Mouse (Mus musculus) small intestine, adult 2 months (tissue): ENCODE data around the gene Abhd11. TPM values are rescaled to one million over a fixed set of nuclear protein-coding genes. Genes with fewer than 3 reads are reported as not detected.

Source experiments
- H3K27ac ChIP-seq: fragments of 200-500 bp; 2 replicates; pipeline ENCODE4 v1.5.1; 2012; ENCODE audit warnings: low read depth, low read length, control low read depth, inconsistent platforms; ENCODE audit not compliant: insufficient read depth
- H3K27me3 ChIP-seq: fragments of 200-500 bp; 2 replicates; pipeline ENCODE4 v1.6.1; 2012; ENCODE audit warnings: mild to moderate bottlenecking, moderate library complexity, low read length, inconsistent platforms; ENCODE audit not compliant: control insufficient read depth, insufficient read depth
- H3K36me3 ChIP-seq: fragments of 200-500 bp; 2 replicates; pipeline ENCODE4 v1.6.1; 2012; ENCODE audit warnings: mild to moderate bottlenecking, low read length, control low read depth, inconsistent platforms; ENCODE audit not compliant: control insufficient read depth, insufficient read depth
- H3K4me1 ChIP-seq: fragments of 200-500 bp; 2 replicates; pipeline ENCODE4 v1.6.1; 2012; ENCODE audit warnings: low read length, inconsistent platforms, mixed read lengths; ENCODE audit not compliant: control insufficient read depth, insufficient read depth, insufficient read length
- H3K4me3 ChIP-seq: fragments of 200-500 bp; 2 replicates; pipeline ENCODE4 v1.5.1; 2012; ENCODE audit warnings: low read depth, mild to moderate bottlenecking, control low read depth, inconsistent platforms, low read length, moderate library complexity
- CTCF ChIP-seq: fragments of 200-500 bp; IDR thresholded peaks from 2 replicates; pipeline ENCODE4 v1.5.1; 2012; ENCODE audit warnings: low read depth, mild to moderate bottlenecking, control low read depth, inconsistent platforms, low read length, moderate library complexity, mixed read lengths; ENCODE audit not compliant: insufficient replicate concordance, insufficient read length; ENCODE audit errors: extremely low read depth
- POLR2A ChIP-seq: fragments of 200-500 bp; IDR thresholded peaks from 2 replicates; pipeline ENCODE4 v1.6.1; 2012; ENCODE audit warnings: low read depth, mild to moderate bottlenecking, control low read depth, inconsistent platforms, low read length, moderate library complexity
- WGBS: fragments of 180-500 bp; shearing (Covaris S2); methylation state at CpG from one replicate; pipeline ENCODE4 v1.1.7; 2018; 5-methylcytosine and 5-hydroxymethylcytosine counted together
- polyA plus RNA-seq: library from polyadenylated mRNA; depleted of rRNA; stranded (reverse); fragments of >200 nt; gene quantifications from 2 replicates; pipeline ENCODE4 v1.2.3, GENCODE M21; 2012

Gene Abhd11
- polyA plus RNA-seq, 1 experiment = 90.7 TPM

DNA sequence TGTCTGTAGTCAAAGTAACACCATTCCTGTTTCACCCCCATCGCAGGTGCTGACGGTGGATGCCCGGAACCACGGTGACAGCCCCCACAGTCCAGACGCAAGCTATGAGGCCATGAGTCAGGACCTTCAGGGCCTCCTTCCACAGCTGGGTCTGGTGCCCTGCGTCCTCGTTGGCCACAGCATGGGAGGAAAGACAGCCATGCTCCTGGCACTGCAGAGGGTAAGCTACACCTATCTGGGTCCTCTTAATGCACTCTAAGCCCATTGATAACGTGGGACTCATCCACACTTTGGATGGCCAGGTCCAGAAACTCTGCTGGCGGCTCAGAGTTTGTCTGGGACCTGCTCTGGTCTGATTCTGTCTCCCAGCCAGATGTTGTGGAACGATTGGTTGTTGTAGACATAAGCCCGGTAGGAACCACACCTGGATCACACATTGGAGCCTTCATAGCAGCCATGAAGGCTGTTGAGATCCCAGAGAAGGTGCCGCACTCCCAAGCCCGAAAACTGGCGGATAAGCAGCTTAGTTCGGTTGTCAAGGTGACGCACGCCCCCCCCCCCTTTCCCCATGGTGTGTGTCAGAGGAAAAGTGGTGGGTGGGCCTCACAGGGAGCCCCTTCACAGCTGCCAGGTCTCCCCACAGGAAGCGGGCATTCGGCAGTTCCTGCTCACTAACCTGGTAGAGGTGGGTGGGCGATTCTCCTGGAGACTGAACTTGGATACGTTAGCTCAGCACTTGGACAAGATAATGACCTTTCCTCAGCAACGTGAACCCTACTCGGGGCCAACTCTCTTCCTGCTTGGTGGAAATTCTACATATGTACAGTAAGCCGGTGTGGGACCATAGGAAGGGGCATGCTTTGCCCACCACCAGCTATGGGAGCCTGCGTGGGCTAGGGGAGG, 2.1 kb downstream of the Abhd11 start:
- peak overlapping the region; percentile 100 for H3K27ac ChIP-seq
- TF ChIP-seq POLR2A (no peak), CTCF (no peak)
- peak overlapping the region; percentile 69 for H3K4me3 ChIP-seq
- H3K4me1 ChIP-seq = peaks cover 20% of the 10 kb centered on the region
- WGBS = 61% methylated on average over 25 of the region's 25 CpGs
- no peaks in the 10 kb centered on the region for H3K27me3 ChIP-seq
- H3K36me3 ChIP-seq = peaks cover 7% of the 10 kb centered on the region

DNA sequence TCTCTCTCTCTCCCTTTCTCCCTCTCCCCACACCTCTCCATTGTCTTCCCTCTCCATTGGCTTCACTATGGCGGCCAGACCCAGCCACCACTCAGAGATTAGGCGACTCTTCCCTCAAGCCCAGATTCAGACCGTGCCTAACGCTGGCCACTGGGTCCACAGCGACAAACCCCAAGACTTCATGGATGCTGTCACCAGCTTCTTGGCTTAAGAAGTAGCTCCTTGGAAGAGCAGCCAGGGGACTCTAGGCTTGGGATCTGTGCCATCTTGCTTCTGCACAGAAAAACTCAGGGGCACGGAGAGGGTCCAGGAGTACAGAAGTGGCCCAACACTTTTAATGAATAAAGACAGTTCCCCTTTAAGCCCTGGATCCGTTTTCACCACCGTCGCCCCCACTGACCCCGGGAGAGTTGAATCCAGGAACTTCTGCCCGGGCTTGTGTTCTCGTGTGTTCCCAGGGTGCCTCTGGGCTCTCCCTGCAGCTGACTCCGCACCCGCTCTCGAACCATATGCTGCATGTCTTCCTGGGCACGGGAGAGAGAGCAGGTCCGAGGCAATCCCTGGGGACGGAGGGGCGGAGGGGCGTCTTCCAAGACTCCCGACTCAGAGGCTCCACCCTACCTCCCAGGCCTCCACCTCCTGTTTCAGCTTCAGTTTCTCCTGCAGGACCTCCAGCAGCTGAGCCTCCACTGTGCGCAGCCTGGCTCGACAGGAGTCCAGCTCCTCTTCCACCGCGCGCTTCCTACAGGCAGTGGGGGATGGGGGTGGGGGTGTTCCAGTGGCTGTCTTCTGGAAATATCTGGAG, 3.1 kb downstream of the Abhd11 start:
- Histone ChIP-seq H3K27me3 (no peaks in the 10 kb centered on the region), H3K4me3 (peak overlapping the region; percentile 69), H3K27ac (peak overlapping the region; percentile 100), H3K4me1 (peaks cover 20% of the 10 kb centered on the region), H3K36me3 (peaks cover 7% of the 10 kb centered on the region)
- WGBS = 36% methylated on average over 26 of the region's 26 CpGs
- no peak for TF ChIP-seq CTCF
- TF ChIP-seq POLR2A = peak; percentile 19; the same call in 1 of the 2 replicates

- TF ChIP-seq POLR2A (peak; percentile 23; the same call in 1 of the 2 replicates), CTCF (peak; percentile 69)
- peak overlapping the region; percentile 69 for H3K4me3 ChIP-seq
- peaks cover 16% of the 10 kb centered on the region for H3K4me1 ChIP-seq
- H3K27ac ChIP-seq = peak overlapping the region; percentile 100
- WGBS = 9% methylated on average over 16 of the region's 16 CpGs
- H3K36me3 ChIP-seq = peaks cover 7% of the 10 kb centered on the region
- no peaks in the 10 kb centered on the region for H3K27me3 ChIP-seq
Measured at GRCm38 (mm10) chr5:135012671-135013441, 3.9 kb downstream of the Abhd11 start.

DNA sequence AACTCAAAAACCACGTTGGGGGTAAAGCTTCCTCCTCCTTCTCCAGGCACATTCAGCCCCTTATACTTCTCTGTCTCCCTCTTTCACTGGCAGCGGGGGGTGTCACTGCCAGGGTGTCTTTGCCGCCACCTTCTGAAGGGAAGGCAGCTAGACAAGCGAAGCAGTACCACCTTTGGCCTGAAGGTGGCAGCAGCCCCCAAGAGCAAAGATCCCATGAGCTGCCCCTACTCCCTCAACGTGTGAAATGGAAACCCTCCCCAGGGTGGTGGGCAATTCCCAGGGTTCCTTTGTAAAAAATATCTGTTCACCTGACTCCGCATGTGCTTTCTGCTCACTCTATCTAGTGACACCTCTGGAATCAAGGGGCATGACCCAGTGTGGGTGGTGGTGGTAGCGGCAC, 6.5 kb downstream of the Abhd11 start:
- no peak overlapping the region for H3K27ac ChIP-seq
- H3K27me3 ChIP-seq = no peaks in the 10 kb centered on the region
- H3K36me3 ChIP-seq = peaks cover 7% of the 10 kb centered on the region
- peak; percentile 96 for TF ChIP-seq CTCF
- no peak for TF ChIP-seq POLR2A
- H3K4me1 ChIP-seq = peaks cover 9% of the 10 kb centered on the region
- H3K4me3 ChIP-seq = no peak overlapping the region
- 15% methylated on average over 7 of the region's 7 CpGs for WGBS

GRCm38 (mm10) chr5:135016224-135016759, 7.3 kb downstream of the Abhd11 start:
- H3K4me3 ChIP-seq = no peak overlapping the region
- H3K27me3 ChIP-seq = no peaks in the 10 kb centered on the region
- TF ChIP-seq CTCF (peak; percentile 19; the same call in 1 of the 2 replicates), POLR2A (no peak)
- 0 out of 2 replicates have a peak, but pooled peaks cover 2% of the 10 kb centered on the region for H3K4me1 ChIP-seq
- H3K27ac ChIP-seq = no peak overlapping the region
- peaks cover 3% of the 10 kb centered on the region for H3K36me3 ChIP-seq
- 29% methylated on average over 4 of the region's 4 CpGs for whole genome bisulfite sequencing

DNA sequence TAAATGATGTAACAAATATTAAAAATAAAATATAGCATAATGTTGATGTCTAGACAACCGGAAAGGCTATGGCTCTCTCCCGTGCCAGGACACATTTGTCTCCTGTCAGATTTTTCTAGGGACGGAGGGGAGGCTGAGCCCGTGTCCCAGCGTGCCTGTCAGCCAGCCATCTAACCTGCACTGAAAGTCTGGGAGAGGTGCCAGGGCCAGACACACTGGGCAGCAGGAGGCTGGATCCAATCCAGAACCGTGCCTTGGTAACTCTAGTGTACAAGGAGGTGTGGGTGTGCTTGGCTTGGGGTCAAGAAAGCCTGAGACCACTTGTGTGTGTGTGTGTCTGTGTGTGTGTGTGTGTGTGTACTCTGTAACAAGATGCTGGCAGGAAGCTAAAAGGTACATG, 12.9 kb downstream of the Abhd11 start:
- Histone ChIP-seq H3K27me3 (no peaks in the 10 kb centered on the region), H3K4me3 (no peak overlapping the region), H3K4me1 (peaks cover 6% of the 10 kb centered on the region), H3K36me3 (no peaks in the 10 kb centered on the region), H3K27ac (no peak overlapping the region)
- TF ChIP-seq POLR2A (no peak), CTCF (no peak)
- WGBS = 22% methylated on average over 6 of the region's 6 CpGs
